Mouse (Mus musculus) embryo, embryonic 11 days (tissue): ENCODE data around the gene Ptgir.

Source experiments
- DNase-seq: peaks from one replicate; pipeline ENCODE4 v3.0.0-alpha.2; 2015

Gene Ptgir

DNA sequence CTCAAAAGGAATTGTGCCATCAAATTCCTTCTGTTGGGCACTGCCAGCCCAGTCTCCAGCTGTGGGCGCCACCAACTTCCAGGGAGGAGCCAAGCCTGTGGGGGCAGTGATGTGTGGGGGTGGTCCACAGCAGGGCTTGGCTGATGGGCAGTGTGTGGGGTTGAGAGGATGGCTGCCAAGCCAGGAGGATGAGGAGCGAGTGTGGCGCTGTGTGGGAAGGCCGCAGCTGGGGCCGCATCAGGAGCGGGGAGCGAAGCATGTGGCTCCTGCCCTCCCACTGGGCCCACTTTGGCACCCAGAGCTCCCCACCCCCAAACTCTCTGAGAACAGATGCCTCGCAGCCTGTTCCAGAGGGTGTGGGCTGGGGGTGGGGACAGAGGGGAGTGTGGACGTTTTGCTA lies 11.7 kb downstream of the Ptgir start:
- no peak for DNase-seq

DNA sequence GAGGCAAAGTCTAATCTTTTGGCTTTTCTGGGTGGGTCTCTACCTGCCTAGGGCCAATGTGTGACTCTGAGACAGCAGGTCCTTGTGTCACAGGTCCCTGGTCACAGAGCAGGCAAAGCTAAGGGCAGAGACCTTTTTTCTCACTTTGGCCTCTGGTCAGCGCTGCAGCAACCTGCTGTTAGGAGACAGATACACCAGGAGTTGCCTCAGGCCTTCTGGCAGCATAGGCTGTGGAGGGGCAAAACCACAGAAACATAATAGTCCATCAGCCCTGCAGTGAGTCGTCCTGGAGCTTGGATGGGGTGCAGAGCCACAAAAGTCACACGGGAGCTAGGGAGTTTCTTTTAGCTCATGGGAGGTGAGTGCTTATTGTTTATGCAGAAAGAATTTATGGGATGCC lies 12.4 kb downstream of the Ptgir start:
- no peak for DNase-seq

DNA sequence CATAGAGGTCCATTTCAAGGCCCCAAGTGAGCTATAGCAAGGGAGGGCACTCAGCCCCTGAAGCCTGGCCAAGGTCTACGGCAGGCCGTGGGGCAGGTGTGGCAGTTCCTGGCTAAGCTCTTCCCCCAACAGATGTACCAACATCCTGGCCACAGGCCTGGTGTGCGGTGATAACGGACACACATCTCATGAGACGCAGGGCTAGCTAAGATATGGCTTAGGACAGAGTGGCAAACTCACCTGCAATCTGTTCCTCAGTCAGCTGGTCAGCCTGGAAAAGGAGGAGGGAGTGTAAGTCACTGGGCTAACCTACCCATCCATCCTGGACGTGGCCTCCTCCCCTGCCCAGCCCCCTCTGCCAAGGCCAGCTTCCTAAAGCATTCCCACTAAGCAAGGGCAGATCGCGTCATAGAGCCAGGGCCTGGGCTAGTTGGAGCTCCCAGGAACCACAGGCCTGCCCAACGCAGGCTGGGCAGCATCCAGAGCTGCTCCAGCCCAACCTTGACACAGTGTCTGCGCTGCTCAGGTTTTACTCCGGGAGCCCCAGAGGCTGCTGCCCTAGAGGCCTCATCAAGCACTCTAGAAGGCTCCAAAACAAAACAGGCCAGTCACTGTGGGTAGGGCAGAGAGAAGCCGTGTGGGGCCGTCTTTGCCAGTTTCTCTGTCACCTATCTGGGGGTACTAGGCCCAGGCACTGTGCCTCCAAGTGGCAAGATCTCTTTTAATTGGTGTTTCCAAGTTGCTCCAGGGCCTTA lies 13.3 kb downstream of the Ptgir start:
- DNase-seq = no peak

DNA sequence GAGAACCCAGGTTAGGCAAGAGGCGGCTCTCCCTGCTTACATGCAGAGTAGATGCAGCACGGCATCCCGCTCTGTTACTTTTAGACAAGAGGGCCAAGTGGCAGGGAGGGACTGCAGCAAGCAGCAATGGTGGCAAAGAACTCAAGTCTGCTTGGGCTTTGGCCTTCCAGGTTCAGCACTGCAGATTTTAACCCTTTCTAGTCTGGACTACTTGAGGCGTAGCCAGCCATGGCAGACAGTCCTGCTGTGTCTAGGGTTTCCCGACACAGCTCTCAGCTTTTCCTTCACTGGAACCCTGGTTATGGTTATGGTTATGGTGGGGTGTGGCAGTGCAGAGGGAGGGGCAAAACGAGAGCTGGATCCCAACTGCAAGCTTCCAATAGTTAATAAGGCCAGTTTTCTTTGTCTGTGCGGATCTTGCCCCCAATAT lies 13.9 kb downstream of the Ptgir start:
- no peak for DNase-seq

- DNase-seq = peak; percentile 68
These were observed 14.8 kb downstream of the Ptgir start for GRCm38 (mm10) chr7:16920818-16921791.

DNA sequence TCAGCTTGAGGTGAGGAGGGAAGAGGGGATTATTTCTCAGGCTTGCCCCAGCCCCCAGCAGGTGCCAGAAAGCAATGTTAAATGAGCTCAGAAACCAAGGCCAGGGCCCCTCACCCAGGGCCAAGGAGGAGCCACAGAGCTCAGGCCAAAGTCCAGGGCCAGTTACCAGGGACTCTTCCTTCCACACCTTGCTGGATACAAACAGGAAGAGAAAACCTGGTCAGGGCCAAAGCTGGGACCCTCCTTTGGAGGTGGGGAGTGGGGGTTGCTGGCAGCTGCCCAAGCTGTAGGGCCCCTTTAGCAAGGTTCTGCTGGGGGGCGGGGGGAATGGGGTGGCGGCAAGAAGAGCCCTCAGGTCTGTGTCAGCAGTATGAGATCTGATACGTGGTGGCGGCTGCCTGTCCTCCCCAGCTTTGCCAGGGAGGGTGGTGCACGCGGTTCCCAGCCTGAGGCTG lies 15.6 kb downstream of the Ptgir start:
- DNase-seq = no peak

DNA sequence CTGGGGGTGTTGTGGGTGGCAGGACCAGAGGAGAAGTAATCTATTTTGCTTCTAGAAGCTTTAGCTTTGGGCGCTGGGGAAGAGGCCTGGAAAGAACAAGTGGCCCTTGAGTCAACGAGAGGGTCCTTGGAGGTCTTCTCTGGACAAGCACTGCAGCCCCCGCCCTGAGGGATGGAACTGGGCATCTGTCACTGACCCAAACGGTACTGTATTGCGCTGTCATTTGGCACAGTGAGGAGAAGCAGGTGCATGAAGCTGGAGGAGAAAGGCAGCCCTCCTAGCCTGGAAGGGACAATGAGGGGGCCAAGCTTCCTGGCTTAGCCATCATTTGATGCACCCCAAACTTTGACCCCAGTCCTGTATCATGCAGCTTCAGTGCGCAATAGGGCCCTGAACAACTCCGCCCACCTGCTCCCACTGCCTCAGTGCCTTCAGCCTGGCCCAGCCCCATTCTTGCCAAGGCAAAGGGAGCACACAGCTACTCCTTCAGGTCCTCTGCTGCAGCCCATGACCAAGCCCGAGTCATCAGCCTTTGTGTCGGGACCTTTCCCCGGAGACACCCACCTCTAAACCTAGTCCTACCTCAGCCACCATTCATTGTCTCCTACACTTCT lies 16.2 kb downstream of the Ptgir start:
- no peak for DNase-seq

DNA sequence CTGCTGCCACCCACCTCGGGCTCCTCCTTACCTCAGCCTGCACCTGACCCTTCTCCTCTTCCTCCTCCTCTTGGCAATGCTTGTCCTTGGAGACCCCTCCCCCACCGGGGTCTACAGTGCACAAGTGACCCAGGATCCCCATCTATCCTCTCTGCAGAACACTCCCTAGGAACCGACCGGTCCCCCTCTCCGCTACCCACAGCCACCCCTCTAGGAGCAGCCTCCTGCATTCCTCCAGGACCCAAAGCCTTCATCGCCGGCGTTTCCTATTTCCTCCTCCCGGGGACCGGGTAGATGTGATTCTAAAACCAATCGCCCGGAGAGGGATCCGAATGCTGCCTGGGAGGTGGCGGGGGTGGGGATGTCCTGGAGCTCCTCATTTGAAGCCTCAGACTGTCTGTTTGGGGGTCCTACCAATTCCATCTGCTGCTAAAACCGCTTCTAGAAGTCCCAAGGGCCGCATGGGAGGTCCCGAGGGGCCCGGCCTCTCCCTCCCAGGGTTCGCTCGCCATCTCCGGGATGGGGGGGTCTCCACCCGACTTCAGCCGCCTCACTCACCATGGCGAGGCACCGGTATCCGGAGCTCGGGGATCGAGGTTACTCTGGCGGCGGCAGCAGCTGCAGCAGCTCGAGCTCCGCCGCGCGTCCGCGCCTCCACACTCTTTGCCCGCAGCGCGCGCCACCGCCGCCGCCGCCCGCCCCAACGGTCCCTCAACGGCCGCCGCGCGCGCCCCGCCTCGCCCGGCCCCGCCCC lies 17.2 kb downstream of the Ptgir start:
- DNase-seq = no peak

DNA sequence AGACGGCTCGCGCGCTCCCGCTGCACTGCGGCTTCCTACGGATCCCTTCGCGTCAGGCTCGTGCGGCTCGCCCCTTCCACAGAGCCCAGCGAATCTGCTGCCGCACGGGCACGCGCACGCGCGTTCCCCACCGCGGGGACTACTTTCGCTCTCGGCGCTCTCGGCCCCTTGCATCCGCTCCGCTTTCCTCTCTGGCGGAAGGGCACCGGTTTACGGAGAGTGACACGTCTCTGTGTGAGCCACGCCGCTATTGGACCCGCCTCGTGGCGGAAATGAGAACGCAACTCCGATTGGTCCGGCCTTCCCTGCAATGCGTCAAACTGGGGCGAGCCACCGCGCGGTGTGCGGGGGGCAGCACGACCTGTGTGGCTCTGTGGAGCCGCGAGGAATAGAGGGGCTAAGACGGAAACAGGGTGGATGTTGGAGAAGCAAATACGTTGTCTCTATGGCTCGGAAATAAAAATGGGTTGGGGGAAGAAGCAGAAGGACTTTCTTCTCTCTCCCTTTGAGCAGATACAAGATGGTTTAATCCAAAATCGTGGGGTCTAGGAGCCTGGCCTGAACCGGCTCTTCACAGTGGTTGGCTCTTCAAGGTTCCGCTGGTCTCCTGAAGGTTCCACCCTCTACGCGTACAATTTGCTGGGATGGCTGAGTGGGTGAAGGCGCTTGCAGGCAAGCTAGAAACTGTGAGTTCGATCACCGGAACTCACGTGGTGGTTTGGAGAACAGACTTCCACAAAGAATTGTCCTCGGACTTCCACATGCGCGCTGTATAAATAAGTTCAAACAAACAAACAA lies 17.9 kb downstream of the Ptgir start, which contains the start of gene Calm3:
Gene Calm3 (minus strand): TSS at position 78 of the 798 bp plus-strand sequence.
- peak; percentile 100 for DNase-seq

- no peak for DNase-seq
These were observed 22.1 kb downstream of the Ptgir start for GRCm38 (mm10) chr7:16928341-16928740.

GRCm38 (mm10) chr7:16930850-16931249 lies 24.6 kb downstream of the Ptgir start:
- DNase-seq = peak; percentile 80

- DNase-seq = peak; percentile 91
These were observed 25.8 kb downstream of the Ptgir start for GRCm38 (mm10) chr7:16931968-16932627.

- peak; percentile 71 for DNase-seq
These were observed 26.7 kb downstream of the Ptgir start for GRCm38 (mm10) chr7:16932704-16933577.

GRCm38 (mm10) chr7:16937312-16937711 lies 31.0 kb downstream of the Ptgir start:
- DNase-seq = no peak

DNA sequence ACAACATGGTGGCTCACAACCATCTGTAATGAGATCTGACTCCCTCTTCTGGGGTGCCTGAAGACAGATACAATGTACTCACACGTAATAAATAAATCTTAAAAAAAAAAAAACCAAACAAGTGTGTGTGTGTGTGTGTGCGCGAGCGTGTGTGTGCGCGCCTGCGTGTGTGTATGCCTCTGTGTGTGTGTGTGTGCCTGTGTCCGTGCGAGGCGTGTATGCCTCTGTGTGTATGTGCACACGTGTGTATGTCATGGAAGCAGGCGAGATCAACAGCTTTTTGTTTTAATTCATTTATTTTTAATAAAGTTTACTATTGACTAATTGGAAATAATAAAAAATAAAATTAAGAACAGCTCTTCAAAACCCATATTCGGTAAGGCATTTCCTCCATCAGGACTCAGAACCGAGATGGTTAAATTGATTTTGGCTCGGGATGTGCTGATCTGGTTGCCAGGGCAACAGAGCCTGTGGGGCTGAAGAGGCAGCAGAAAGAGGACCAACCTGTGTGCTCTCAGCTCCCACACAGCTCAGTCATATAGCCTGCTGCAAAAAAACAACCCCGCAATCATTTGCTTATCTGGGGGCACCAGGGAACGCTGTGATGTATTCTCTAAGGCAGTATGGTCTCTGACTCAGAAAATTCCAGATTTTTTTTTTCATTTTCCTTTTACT lies 32.0 kb downstream of the Ptgir start:
- no peak for DNase-seq

- no peak for DNase-seq
These were observed 34.0 kb downstream of the Ptgir start for GRCm38 (mm10) chr7:16940292-16940691.

- DNase-seq = no peak
These were observed 36.6 kb downstream of the Ptgir start for GRCm38 (mm10) chr7:16942861-16943260.

DNA sequence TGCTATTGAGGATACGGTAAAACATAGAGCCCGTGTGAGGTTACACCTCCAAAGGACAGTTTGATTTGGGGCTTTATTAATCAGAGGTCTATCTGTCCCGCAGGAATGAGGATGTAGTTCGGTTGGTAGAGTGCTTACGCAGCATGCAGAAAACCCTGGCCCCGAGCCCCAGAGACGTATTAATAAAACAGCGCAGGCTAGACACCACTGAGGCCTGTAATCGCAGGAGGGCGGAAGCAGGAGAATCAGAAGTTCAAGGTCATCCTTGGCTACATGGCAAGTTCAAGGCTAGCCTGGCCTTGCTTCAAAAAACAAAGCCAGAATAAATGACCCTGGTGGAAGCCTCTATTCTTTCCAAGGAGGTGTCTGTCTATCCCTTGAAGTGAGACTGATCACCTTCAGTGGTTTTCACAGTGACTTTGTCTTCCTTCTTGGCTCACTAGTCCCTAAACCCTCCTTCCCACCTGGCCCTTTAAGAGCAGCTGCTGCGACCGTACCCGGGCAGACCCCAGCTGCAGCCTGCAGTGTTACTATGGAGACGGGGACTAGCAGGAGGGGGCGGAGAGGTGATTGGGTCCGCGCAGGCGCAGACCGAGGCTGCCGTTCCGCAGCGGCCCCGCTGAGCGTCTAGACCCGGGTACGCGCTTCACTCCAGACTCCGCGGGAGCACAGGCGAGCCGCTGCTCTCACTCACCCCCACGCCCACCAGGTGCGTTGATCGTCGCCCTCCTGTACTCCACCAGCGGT lies 37.9 kb downstream of the Ptgir start, which contains the start of gene Pnmal2:
Gene Pnmal2 (plus strand): TSS at position 622 of the 747 bp plus-strand sequence.
- DNase-seq = peak; percentile 95
